Mouse (Mus musculus) erythroblast, adult 5-6 weeks (primary cell): ENCODE measurements around the gene Wdsub1. TPM values are rescaled to one million over a fixed set of nuclear protein-coding genes. Genes with fewer than 3 reads are reported as not detected.
A peak's percentile ranks its signal among the peaks of the same experiment; 100 is the strongest.
"Not testable (repeated sequence)": the region's sequence is repeated elsewhere in the genome, so short reads cannot be mapped to it uniquely, and the experiment has no call there.

ENCODE experiments used
- ATAC-seq: replicated peaks from 2 replicates; pipeline ENCODE4 v1.8.0; 2016; ENCODE audit warnings: moderate number of reproducible peaks, mild to moderate bottlenecking, moderate TSS enrichment, inconsistent platforms; ENCODE audit not compliant: poor library complexity, low FRiP score, severe bottlenecking
- total RNA-seq, 2 experiments: library from RNA; stranded (forward) in 1 of 2; stranded (reverse) in 1 of 2; fragments of 150-400 nt in 1 of 2; fragments of 200-764, 138-1000 nt in 1 of 2; gene quantifications; 2 replicates each; pipeline versions ENCODE4 v1.2.3 to v1.2.4; 2015 to 2017; ENCODE audit warnings: low replicate concordance in 2 of 2

Wdsub1 gene
- total RNA-seq (2015; ENCODE audit: low replicate concordance) = 8.2 and 22.1 TPM in 2 replicates
- total RNA-seq (2017; ENCODE audit: low replicate concordance) = 5.9 and 18.3 TPM in 2 replicates

GRCm38 (mm10) chr2:59881831-59882741, at the start of gene Wdsub1:
TSS of gene Wdsub1 (minus strand) at chr2:59882591.
- ATAC-seq = peak; percentile 94

GRCm38 (mm10) chr2:59913610-59914009, 31.2 kb upstream of the Wdsub1 start:
- ATAC-seq = no peak

- no peak for ATAC-seq
These were observed 25.7 kb upstream of the Wdsub1 start for GRCm38 (mm10) chr2:59908048-59908447.

- no peak for ATAC-seq
These were observed 21.6 kb upstream of the Wdsub1 start for GRCm38 (mm10) chr2:59904007-59904406.

- ATAC-seq = no peak
These were observed 16.3 kb upstream of the Wdsub1 start for GRCm38 (mm10) chr2:59898666-59899065.

GRCm38 (mm10) chr2:59898105-59898504, 15.7 kb upstream of the Wdsub1 start:
- ATAC-seq = no peak

GRCm38 (mm10) chr2:59896837-59897236, 14.4 kb upstream of the Wdsub1 start:
- ATAC-seq = no peak

GRCm38 (mm10) chr2:59896400-59896799, 14.0 kb upstream of the Wdsub1 start:
- ATAC-seq = no peak

- ATAC-seq = no peak
These were observed 7.3 kb upstream of the Wdsub1 start for GRCm38 (mm10) chr2:59889699-59890098.

- peak; percentile 69 for ATAC-seq
These were observed 421 bp upstream of the Wdsub1 start for GRCm38 (mm10) chr2:59882742-59883281.

GRCm38 (mm10) chr2:59881404-59881803, 987 bp downstream of the Wdsub1 start:
- ATAC-seq = no peak

GRCm38 (mm10) chr2:59878221-59878620, 4.2 kb downstream of the Wdsub1 start:
- no peak for ATAC-seq

- ATAC-seq = no peak
These were observed 5.1 kb downstream of the Wdsub1 start for GRCm38 (mm10) chr2:59877335-59877734.

- ATAC-seq = no peak
These were observed 5.9 kb downstream of the Wdsub1 start for GRCm38 (mm10) chr2:59876482-59876881.

GRCm38 (mm10) chr2:59870526-59870925, 11.9 kb downstream of the Wdsub1 start:
- ATAC-seq = no peak

- ATAC-seq = no peak; the same call in 1 of the 2 replicates
These were observed 19.8 kb downstream of the Wdsub1 start for GRCm38 (mm10) chr2:59862618-59863017.

- ATAC-seq = no peak
These were observed 28.0 kb downstream of the Wdsub1 start for GRCm38 (mm10) chr2:59854363-59854762.

GRCm38 (mm10) chr2:59853543-59853942, 28.8 kb downstream of the Wdsub1 start:
- ATAC-seq = no peak

GRCm38 (mm10) chr2:59852916-59853315, 29.5 kb downstream of the Wdsub1 start:
- ATAC-seq = no peak

GRCm38 (mm10) chr2:59851885-59852284, 30.5 kb downstream of the Wdsub1 start:
- ATAC-seq = not testable (repeated sequence)

GRCm38 (mm10) chr2:59843848-59844247, 38.5 kb downstream of the Wdsub1 start:
- no peak for ATAC-seq
